Mouse (Mus musculus) midbrain, embryonic 11.5 days (tissue): ENCODE data around the gene Idi2. TPM values are rescaled to one million over a fixed set of nuclear protein-coding genes. Genes with fewer than 3 reads are reported as not detected.
"Not testable (repeated sequence)": the region's sequence is repeated elsewhere in the genome, so short reads cannot be mapped to it uniquely, and the experiment has no call there.

Experiments used
- ATAC-seq: fragments of 200-750 bp; cut with Nextera tagmentation; 2 replicates; pipeline ENCODE4 v1.8.0; 2017; ENCODE audit warnings: moderate TSS enrichment, moderate library complexity; ENCODE audit not compliant: low FRiP score
- DNase-seq: peaks from one replicate; pipeline ENCODE4 v3.0.0; 2015; ENCODE audit warnings: low spot score; ENCODE audit errors: missing footprints
- H3K27ac ChIP-seq: fragments of 300-500 bp; sonication (generic); 2 replicates; pipeline ENCODE4 v1.5.1; 2014; ENCODE audit warnings: low read depth, low read length
- H3K27me3 ChIP-seq: fragments of 300-500 bp; sonication (generic); 2 replicates; pipeline ENCODE4 v1.6.1; 2014; ENCODE audit warnings: mild to moderate bottlenecking, low read length, moderate library complexity, mixed read lengths; ENCODE audit not compliant: control insufficient read depth, insufficient read depth
- H3K36me3 ChIP-seq: fragments of 300-500 bp; sonication (generic); 2 replicates; pipeline ENCODE4 v1.6.1; 2014; ENCODE audit warnings: mild to moderate bottlenecking, low read length, moderate library complexity, mixed read lengths; ENCODE audit not compliant: control insufficient read depth, insufficient read depth
- H3K4me1 ChIP-seq: fragments of 300-500 bp; sonication (generic); 2 replicates; pipeline ENCODE4 v1.6.1; 2014; ENCODE audit warnings: low read length; ENCODE audit not compliant: control insufficient read depth, insufficient read depth
- H3K4me2 ChIP-seq: fragments of 300-500 bp; sonication (generic); 2 replicates; pipeline ENCODE4 v1.6.1; 2014; ENCODE audit warnings: mild to moderate bottlenecking, moderate library complexity
- H3K4me3 ChIP-seq: fragments of 300-500 bp; sonication (generic); 2 replicates; pipeline ENCODE4 v1.5.1; 2014; ENCODE audit warnings: low read depth, low read length
- H3K9ac ChIP-seq: fragments of 300-500 bp; sonication (generic); 2 replicates; pipeline ENCODE4 v1.6.1; 2014; ENCODE audit warnings: low read length
- H3K9me3 ChIP-seq: fragments of 300-500 bp; sonication (generic); 2 replicates; pipeline ENCODE4 v1.6.1; 2016; ENCODE audit warnings: low read length; ENCODE audit not compliant: control insufficient read depth
- WGBS: fragments of 180-500 bp; shearing (Covaris S2); extraction: QIAGEN DNeasy Blood & Tissue Kit; methylation state at CpG from one replicate; pipeline ENCODE4 v1.1.7; 2014; 5-methylcytosine and 5-hydroxymethylcytosine counted together
- polyA plus RNA-seq: library from polyadenylated mRNA; unstranded; fragments of >200 nt; fragmentation: Nextera tagmentation; extraction: Ambion mirVana; gene quantifications from 2 replicates; pipeline ENCODE4 v1.2.1, GENCODE M21; 2014

The Idi2 gene
- not detected in 2 replicates for polyA plus RNA-seq

- H3K4me2 ChIP-seq, H3K9ac ChIP-seq, ATAC-seq, H3K9me3 ChIP-seq, H3K36me3 ChIP-seq, H3K27me3 ChIP-seq, DNase-seq, H3K4me3 ChIP-seq, H3K4me1 ChIP-seq, H3K27ac ChIP-seq: not testable (repeated sequence)
Observed at GRCm38 (mm10) chr13:8952563-8952962, at the start of gene Idi2. Gene Idi2, plus strand, starts transcription at chr13:8952863.

GRCm38 (mm10) chr13:8905986-8906385, 46.7 kb upstream of the Idi2 start:
- H3K27me3 ChIP-seq, H3K9ac ChIP-seq, H3K4me1 ChIP-seq, H3K36me3 ChIP-seq, H3K4me3 ChIP-seq, H3K9me3 ChIP-seq, ATAC-seq, H3K4me2 ChIP-seq, DNase-seq, H3K27ac ChIP-seq: not testable (repeated sequence)
- 90% methylated on average over 2 of the region's 2 CpGs for WGBS

GRCm38 (mm10) chr13:8913890-8914289, 38.8 kb upstream of the Idi2 start:
- H3K36me3 ChIP-seq, H3K27ac ChIP-seq, ATAC-seq, H3K4me2 ChIP-seq, H3K27me3 ChIP-seq, H3K4me1 ChIP-seq, H3K9ac ChIP-seq, H3K9me3 ChIP-seq, H3K4me3 ChIP-seq, DNase-seq: not testable (repeated sequence)
- 92% methylated on average over 8 of the region's 8 CpGs for WGBS

GRCm38 (mm10) chr13:8933499-8933898, 19.2 kb upstream of the Idi2 start:
- H3K4me2 ChIP-seq, result no peak overlapping the region
- no peak for DNase-seq
- H3K9ac ChIP-seq, result no peak overlapping the region
- H3K36me3 ChIP-seq, result no peaks in the 10 kb centered on the region
- H3K4me1 ChIP-seq, result no peaks in the 10 kb centered on the region
- WGBS, result 66% methylated on average over 2 of the region's 2 CpGs
- no peak overlapping the region for H3K4me3 ChIP-seq
- no peak for ATAC-seq
- no peaks in the 10 kb centered on the region for H3K9me3 ChIP-seq
- H3K27ac ChIP-seq, result no peak overlapping the region
- H3K27me3 ChIP-seq, result no peaks in the 10 kb centered on the region

- not testable (repeated sequence) for H3K27ac ChIP-seq, H3K9me3 ChIP-seq, H3K4me3 ChIP-seq, H3K4me1 ChIP-seq, DNase-seq, H3K4me2 ChIP-seq, H3K27me3 ChIP-seq, H3K9ac ChIP-seq, ATAC-seq, H3K36me3 ChIP-seq
- 83% methylated on average over 6 of the region's 6 CpGs for WGBS
Observed at GRCm38 (mm10) chr13:8937611-8938140, 15.0 kb upstream of the Idi2 start.

GRCm38 (mm10) chr13:8941110-8941509, 11.6 kb upstream of the Idi2 start:
- not testable (repeated sequence) for H3K9me3 ChIP-seq, H3K4me2 ChIP-seq, H3K9ac ChIP-seq, H3K4me3 ChIP-seq, ATAC-seq, H3K36me3 ChIP-seq, H3K27me3 ChIP-seq, H3K4me1 ChIP-seq, H3K27ac ChIP-seq, DNase-seq
- WGBS, result 87% methylated on average over 4 of the region's 4 CpGs

- H3K9ac ChIP-seq, H3K4me2 ChIP-seq, H3K4me3 ChIP-seq, H3K27ac ChIP-seq, DNase-seq, ATAC-seq, H3K4me1 ChIP-seq, H3K9me3 ChIP-seq, H3K36me3 ChIP-seq, H3K27me3 ChIP-seq: not testable (repeated sequence)
- WGBS, result 88% methylated on average over 1 of the region's 5 CpGs
Observed at GRCm38 (mm10) chr13:8941701-8942100, 11.0 kb upstream of the Idi2 start.

- H3K27ac ChIP-seq, H3K4me1 ChIP-seq, H3K27me3 ChIP-seq, H3K9ac ChIP-seq, H3K36me3 ChIP-seq, H3K4me3 ChIP-seq, H3K4me2 ChIP-seq, DNase-seq, H3K9me3 ChIP-seq: not testable (repeated sequence)
- no CpG with 5 or more reads among the region's 5 CpGs for WGBS
- ATAC-seq, result 0 out of 2 replicates have a peak, but pooled peaks have one; percentile 27
Observed at GRCm38 (mm10) chr13:8943828-8944227, 8.8 kb upstream of the Idi2 start.

GRCm38 (mm10) chr13:8948131-8948530, 4.5 kb upstream of the Idi2 start, which contains the start of gene Gm9745:
Gene Gm9745, minus strand, starts transcription at chr13:8948231.
- H3K36me3 ChIP-seq, H3K4me3 ChIP-seq, H3K4me1 ChIP-seq, H3K4me2 ChIP-seq, H3K27me3 ChIP-seq, H3K9ac ChIP-seq, DNase-seq, ATAC-seq, H3K27ac ChIP-seq, H3K9me3 ChIP-seq: not testable (repeated sequence)
